Mouse (Mus musculus) neural tube, embryonic 10.5 days (tissue): Measurements from ENCODE around the gene Ramp3.
"Not testable (repeated sequence)": the region's sequence is repeated elsewhere in the genome, so short reads cannot be mapped to it uniquely, and the experiment has no call there.

Experiments
- DNase-seq: peaks from one replicate; pipeline ENCODE4 v3.0.0-alpha.2; 2017; ENCODE audit warnings: low spot score; ENCODE audit errors: extremely low spot score

Ramp3 gene

DNA sequence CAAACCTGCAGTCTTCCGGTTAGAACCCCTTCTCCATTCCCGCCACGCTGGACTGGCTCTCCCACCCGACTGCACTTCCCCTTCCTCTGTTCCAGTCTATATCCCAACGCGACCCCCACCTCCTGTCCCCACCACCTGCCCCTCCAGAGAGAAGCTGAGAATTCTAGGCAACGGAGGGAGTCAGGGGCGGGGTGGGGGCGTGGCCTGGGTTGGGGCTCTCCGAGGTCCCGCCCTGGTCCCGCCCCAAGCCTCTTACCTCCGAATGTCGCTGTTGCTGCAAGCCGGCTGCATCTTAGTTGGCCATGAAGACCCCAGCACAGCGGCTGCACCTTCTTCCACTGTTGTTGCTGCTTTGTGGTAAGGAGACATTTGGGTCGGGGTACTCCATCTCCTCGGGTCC lies at the start of gene Ramp3:
Gene Ramp3 (plus strand): TSS at position 251 of the 400 bp plus-strand sequence.
- DNase-seq, result peak; percentile 80

DNA sequence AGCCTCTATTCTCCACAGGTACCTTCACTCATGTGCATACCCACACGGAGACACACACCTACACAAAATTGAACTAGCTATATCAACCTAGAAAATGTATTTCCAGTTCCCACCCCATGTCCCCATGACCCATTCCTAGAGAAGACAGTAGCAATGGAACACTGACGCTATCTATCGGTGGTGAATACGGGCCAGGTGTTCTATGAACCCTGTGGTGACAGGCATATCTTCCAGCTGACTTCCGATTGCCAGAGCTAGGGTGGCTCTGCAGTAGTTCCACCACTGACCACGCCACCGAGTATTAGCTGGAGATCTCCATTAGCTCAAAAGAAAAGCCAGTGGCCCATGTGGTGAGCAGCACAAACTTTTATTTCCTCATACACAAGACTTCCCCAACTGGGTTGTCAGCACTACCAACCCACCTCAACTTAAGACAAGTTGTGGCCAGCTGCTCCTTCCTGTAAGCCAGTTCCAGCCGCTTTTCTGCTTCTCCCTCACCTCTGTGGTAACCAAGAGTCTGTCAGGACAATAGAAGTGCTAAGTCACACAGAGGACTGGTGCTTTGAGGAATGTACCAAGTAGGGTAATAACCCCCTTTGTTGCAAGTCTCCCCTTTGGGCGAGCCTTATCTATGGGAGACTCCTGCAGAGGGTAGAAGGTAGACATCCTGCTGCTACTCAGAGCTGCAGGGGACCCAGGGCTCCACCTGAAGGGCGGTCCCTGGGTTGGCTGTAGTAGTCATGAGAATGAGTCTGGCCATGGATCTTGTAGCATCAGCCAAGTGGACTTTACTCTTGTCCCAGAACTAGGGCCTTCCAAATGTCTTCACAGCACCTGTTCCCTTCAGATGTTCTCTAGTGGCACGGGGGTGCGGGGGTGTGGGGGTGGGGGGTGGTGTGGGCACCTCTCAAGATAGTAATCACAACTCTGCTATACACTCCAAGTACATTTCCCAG lies 42.8 kb upstream of the Ramp3 start:
- DNase-seq, result no peak

DNA sequence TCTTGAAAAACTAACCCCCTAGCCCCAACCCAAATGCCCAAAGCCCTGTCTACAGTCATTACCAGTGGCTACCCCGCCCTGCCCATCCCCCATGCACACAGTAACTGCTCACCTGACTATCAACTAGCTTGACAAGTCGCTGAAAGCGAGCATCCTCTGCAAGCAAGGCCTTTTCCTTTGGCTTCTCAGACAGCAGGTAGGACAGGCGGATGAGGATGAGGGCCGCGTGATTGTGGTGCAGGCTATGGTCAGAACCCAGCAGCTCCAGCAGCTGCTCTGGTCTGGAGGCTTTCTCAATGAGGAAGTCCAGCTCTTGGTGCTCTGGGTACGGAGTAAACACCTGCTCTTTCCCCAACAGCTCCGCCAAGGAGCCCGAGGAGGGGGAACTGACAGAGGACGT lies 34.6 kb upstream of the Ramp3 start:
- DNase-seq, result no peak

DNA sequence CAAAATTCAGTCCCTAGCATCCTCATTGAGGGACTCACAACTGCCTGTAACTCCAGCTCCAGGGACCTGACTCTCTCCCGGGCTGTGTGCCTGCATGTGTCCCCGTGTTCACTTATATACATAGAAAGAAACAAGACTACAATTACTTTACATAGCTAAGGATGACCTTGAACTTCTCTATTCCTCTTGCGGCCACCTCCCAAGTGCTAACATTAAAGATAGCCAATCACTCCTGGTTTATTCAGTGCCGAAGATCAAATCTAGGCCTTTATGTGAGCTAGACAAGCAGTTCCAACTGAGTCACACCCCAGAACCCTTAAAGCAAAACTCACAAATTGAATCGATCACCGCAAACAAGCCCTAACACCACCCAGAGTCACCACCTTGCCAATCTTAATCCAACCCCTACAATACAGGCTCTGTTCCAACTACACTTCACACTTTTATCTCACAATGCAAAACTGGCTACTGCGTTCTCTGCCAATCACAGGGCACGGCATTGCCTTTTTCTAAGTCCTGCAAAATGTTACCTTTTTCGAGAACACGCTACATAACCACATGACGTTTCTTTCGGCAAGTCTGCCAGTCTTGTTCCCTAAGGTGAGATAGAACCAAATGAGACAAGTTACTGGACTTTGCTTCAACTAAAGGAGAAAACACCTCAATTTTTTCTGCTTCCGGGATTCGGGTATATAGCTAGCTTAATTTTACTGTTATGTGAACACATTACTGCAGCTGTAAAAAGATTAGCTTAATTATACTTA lies 33.5 kb upstream of the Ramp3 start:
- no peak for DNase-seq

DNA sequence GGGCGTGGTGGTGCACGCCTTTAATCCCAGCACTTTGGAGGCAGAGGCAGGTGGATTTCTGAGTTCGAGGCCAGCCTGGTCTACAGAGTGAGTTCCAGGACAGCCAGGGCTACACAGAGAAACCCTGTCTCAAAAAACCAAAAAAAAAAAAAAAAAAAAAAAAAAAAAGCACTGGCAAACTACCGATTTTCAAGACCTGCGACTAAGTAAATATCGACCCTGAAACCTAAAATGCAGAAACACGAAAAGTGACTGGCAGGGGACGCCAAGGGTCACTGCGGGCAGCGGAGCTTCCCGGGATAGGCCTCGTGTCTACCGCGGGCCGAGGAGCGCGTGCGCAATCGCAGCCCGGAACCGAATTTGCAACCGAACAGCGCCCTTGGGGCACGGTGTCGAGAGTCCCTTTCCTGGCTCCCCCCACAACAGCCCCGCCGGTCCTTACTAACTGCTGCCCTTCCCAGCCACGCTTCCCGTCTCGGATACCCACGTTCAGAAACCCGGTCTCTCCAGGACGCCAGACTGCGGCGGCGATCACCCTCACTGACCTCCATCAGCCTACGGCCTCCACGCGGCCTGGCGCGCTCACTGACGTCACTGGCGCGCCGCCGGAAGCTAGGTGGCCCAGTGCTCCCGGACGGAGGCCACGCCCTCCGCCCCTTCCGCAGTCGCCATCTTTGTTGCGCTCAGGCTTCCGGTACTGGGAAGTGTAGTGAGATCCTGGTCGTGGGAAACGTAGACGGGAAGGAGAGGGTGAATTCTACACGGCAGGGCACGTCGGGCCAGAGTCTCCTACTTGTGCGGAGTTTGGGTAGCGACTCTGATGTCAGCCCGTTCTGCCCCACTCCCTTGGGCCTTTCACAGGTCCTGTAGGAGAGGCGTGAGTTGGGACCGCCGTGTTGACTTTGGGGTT lies 32.6 kb upstream of the Ramp3 start, which contains the start of gene Tbrg4:
Gene Tbrg4 (minus strand): TSS at position 590 of the 910 bp plus-strand sequence.
- peak; percentile 95 for DNase-seq

DNA sequence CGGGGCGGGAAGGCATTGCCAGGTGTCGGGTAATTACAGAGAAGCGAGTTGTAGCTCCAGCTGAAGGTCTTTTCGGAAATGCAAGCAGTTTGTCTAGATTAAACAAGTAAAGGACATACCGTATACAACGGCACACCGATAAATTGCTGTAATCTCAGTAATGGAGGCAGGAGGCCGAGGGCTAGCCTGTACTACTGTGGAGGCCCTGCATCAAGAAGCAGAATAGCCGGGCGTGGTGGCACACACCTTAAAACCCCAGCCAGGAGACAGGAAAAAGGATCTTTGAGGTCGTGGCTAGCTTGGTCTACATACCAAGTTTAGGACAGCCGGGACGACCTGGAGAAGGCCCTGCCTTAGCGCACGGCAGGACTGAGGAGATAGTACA lies 31.9 kb upstream of the Ramp3 start:
- no peak for DNase-seq

DNA sequence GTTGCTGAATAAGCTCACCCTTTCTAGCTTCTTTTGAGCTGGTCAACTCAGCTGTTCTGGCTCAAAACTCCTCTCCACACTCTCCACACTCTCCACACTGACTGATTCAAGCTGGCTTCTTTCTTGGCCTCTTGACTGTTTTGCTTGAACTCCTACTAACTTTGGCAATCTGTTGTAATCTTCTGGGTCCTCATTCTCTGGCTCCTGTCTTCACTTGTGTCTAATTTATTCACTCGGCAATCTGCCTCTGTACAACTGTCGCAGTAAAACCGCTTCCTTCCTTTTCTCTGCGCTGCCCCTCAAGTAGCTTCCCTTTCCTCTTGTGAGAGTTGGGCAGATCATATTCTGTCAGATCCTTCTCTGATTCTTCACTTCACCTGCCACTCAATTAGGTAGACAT lies 30.6 kb upstream of the Ramp3 start:
- DNase-seq, result no peak

DNA sequence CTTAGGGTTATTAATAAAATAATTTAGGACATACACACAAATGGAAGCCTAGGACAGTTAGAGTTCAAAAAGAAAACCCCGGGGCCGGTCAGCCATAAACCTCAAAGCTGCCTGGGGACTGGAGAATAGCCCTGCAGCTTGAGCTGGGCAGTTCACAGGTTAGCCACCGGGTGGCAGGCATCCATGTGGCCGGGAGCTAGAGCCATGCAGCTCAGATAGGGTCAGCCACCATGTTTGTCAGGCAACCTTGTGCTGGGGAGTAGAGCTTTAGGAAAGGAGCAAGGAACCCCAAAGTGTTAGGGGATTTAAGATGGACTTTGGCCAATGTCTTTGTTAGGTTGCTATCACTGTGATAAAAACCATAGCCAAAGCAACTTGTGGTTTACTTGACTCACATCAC lies 29.8 kb upstream of the Ramp3 start:
- peak; percentile 57 for DNase-seq

DNA sequence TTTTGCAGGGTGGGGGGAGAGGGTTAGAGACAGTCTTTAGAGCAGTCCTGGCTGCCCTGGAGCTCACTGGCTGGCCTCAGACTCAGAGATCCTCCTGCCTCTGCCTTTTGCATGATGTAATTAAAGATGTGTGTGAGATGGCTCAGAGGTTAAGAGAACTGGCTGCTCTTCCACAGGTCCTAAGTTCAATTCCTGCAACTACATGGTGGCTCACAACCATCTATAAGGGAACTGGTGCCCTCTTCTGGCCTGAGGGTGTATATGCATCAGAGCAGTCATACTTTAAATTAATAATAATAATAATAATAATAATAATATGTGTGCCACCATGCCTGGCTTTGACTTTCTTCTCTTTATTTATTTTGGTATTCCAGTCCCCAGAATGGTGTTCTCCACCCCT lies 28.7 kb upstream of the Ramp3 start:
- no peak for DNase-seq

DNA sequence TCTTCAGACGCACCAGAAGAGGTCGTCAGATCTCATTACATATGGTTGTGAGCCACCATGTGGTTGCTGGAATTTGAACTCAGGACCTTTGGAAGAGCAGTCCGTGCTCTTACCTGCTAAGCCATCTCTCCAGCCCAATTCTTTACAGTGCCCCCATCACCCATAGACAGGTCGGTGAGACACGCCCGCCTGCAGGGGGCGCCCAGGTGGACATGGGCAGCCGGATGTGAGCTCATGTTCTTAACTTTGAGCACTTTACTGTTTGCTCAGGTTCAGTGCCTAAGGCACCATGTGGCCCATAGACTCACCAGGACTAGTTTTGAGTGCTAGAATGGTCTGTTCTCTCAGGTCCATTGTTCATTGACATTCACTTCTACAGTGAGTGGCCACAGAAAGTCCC lies 22.2 kb upstream of the Ramp3 start:
- no peak for DNase-seq

DNA sequence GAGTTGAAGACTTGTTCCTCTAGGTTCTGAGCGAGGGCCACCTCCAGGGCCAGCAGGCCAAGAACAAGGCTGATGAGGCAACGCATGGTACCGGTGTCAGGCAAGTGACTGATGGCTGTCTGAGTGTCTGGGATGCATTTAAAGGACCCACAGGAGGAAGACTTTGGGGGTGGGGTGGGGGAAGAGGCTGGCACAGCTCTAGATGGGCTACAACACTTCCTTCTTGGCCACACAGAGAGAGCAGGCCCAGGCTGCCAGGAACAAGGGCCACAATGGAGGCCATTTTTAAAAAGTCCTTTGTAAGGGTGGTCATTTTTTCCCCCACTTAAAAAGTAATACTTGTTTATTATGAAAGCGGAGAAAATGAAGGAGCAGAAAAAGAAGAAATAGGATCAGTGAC lies 19.8 kb upstream of the Ramp3 start, which contains the start of gene Wap:
Gene Wap (minus strand): TSS at position 101 of the 400 bp plus-strand sequence.
- DNase-seq, result no peak

DNA sequence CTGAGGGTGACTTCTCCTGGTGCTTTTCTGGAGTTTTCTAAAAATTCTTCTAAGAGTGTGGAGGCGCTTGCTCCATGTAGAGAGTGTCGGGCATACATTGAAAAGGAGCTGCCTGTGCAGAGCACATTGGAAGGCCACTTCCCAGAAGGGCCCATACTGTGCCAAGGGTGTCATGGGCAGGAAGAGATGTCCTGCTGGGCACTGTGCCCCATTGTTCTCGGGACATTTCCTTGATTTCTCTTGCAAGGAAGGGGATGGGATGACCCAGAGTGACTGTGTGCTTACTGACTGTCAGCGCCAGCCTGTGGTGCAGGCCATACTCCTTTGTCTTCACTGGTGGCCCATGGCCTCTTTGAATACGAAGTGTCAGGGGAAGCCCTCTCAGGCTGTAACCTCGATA lies 19.2 kb upstream of the Ramp3 start:
- DNase-seq, result no peak

DNA sequence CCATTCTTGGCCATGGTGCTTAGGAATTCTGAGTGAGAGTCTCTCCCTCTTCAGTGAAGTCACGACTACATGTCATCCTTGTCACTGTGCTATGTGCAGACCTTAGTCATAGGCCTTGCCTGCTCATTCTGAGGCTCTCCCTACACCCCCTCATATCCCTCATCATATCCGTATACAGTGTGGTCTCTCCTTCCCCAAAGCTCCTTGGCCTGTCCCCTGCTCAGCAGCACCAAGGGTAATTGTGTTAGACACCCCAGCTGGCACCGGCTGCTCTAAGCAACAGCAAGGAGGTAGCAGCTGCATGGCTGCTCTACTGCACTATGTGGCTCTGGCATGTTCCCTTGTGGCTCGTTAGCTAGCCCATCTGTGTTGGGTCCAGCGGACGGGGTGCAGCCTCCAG lies 13.8 kb upstream of the Ramp3 start:
- no peak for DNase-seq

DNA sequence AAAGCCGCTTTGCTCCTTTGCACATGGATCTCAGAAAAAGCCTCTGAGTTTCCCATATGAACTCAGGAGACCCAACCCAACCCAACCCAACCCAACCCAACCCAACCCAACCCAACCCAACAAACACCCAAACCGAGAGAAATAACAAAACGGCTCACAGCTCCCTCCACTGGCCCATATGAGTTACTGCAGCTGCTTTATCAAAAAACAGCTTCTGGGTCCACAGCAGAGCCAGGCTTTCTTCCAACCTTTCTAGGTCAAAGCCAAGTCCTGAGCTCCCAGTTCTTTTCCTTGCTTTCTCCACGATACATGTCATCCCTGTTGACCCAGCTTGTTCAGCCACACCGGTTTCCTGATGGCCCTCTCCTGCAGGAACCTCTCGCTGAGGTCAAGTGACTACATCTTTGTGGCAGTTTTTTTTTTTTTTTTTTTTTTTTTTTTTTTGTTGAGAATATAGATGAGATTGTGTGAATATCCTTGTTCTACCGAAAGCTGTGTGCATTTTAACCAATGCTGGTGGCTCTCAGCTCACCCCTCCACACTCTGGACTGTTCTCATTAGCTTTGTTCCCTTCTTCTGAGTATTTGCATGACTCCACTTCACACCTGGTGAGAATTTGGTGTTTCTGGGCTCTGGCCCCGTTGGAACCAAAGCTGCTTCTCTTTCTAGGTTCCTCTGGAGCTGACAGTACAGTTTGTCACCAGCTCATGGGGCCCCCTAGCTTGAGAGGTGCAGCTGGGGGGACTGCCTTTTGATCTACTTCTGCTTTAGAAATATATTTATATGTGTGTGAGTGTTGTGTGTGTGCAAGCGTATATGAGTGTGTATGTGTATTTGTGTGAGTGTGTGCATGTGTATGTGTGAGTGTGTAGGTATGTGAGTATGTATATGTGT lies 10.2 kb upstream of the Ramp3 start:
- no peak for DNase-seq

DNA sequence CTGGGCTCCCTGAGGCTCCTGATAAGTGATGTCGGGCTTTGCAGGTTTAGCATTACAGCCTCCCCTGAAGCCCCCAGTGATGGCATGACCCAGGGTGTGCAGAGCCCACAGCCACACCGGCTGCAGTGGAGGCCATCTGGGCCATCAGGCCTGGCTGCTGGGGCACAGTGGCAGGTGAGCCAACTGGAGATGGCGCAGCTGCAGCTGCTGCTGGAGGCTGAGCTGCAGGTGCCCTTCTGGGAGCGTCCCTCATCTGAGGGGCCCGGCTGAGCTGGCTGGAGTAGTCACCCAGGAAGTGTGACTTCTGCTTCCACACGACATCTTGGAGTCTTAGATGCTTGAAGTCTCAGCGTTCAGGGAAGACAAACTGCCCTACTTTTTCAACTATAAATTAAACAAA lies 7.8 kb upstream of the Ramp3 start:
- DNase-seq, result no peak

DNA sequence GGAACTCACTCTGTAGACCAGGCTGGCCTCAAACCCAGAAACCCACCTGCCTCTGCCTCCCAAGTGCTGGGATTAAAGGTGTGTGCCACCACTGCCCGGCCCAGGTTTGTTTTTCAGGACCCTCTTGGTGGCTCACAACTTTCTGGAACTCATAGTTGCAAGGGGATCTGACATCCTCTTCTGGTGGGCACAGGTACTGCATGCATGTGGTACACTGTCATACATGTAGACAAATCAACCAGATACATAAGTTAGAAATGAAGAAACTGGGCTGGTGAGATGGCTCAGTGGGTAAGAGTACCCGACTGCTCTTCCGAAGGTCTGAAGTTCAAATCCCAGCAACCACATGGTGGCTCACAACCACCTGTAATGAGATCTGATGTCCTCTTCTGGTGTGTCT lies 5.3 kb upstream of the Ramp3 start:
- not testable (repeated sequence) for DNase-seq

DNA sequence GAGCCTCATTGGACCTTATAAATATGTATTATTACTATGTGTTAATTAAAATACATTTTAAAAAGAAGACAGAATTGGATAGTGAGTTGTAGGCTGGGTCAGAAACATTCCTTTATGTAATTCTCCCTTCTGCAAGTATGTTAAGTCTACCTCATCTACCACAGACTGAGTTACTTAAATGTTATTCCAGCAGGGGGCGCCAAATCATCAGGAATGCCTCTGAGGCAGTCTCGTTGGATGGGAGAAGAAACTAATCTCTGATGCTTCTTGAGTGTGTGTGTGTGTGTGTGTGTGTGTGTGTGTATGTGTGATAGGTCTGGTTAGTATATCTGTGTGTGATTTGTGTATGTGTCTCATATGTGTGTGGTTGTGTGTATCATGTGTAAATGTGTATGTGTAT lies 3.4 kb upstream of the Ramp3 start:
- DNase-seq, result peak; percentile 77

DNA sequence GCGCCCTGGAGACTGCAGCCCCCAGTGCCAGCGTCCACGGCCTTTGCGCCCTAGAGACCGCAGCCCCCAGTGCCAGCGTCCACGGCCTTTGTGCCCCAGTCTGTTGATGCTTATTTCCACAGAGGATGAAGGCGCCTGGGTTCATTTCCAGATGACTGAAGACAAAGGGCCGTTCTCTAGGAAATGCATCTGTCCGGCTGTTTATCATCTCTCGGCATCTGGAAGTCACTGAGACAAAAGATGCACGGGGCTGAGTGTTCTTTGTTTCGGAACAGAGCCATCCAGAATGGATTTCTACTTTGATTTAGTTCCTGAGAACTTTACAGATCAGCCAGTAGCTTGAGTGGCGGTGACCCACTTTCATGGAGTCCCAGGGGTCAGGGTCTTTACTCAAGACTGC lies 2.9 kb downstream of the Ramp3 start:
- no peak for DNase-seq

DNA sequence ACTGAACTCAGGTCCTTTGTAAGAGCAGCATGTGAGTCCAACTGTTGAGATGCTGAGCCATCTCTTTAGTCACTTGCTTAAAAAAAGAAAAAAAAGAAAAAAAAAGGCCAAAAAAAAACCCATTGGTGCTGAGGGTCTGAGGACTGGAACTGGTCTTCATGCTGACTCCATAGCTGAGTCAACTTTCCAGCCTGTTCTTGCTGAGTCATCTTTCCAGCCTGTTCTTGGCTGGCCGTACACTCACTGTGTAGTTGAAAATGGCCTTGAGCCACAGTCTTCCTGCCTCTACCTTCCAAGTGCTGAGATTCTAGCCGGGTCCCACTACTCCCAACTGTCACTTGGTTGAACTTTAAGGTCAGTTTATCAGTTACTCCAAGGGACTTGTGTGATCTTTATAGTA lies 8.3 kb downstream of the Ramp3 start:
- DNase-seq, result no peak

DNA sequence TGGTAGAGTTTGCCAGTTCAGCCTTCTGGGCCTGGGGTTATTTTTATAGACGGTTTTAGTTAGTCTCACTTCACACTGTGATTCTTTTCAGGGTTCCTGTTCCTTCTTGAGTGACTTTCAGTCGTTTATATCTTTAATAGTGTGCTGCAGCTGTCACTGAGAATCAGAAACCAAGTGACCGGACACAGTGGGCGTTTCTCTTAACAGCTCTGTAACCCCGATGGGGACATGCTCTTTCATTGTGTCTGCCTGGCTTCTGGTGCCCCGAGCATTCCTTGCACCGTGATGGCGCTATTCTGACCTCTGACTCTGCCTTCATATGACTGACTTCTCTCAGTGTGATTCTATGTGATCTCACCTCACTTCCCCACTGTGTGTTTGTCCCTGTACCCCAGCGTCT lies 10.7 kb downstream of the Ramp3 start:
- no peak for DNase-seq
